Mouse (Mus musculus) heart, embryonic 12.5 days (tissue): ENCODE measurements around the gene Dnajb11. TPM values are rescaled to one million over a fixed set of nuclear protein-coding genes. Genes with fewer than 3 reads are reported as not detected.

Source experiments
- polyA plus RNA-seq: library from polyadenylated mRNA; unstranded; fragments of >200 nt; fragmentation: Nextera tagmentation; extraction: Ambion mirVana; gene quantifications from 2 replicates; pipeline ENCODE4 v1.2.1, GENCODE M21; 2016

Dnajb11 gene
- polyA plus RNA-seq, 1 experiment from 2014 or later, result 130 TPM

Other genes starting within 250 kb of the Dnajb11 start
- gene Dgkg, start 200.6 kb upstream of the Dnajb11 start, polyA plus RNA-seq, result 0.37 and 0.47 TPM in 2 replicates
- not detected in 2 replicates for gene Crygs, start 46.3 kb upstream of the Dnajb11 start, polyA plus RNA-seq
- gene Tbccd1, start 176 bp upstream of the Dnajb11 start, polyA plus RNA-seq, result 19.2 and 20.2 TPM in 2 replicates
- 1.5 and 2.5 TPM in 2 replicates for gene Ahsg, start 33.4 kb downstream of the Dnajb11 start, polyA plus RNA-seq
- gene Fetub, start 60.5 kb downstream of the Dnajb11 start, polyA plus RNA-seq, result not detected in 2 replicates
- not detected in 2 replicates for gene Hrg, start 93.2 kb downstream of the Dnajb11 start, polyA plus RNA-seq
- gene Kng2, start 171.6 kb downstream of the Dnajb11 start, polyA plus RNA-seq, result 0.34 and 0.42 TPM in 2 replicates
- 0.83 and 1.6 TPM in 2 replicates for gene Kng1, start 200.0 kb downstream of the Dnajb11 start, polyA plus RNA-seq
- gene Eif4a2, start 249.6 kb downstream of the Dnajb11 start, polyA plus RNA-seq, result 195 and 209 TPM in 2 replicates